Mouse (Mus musculus) adrenal gland, adult 8-10 months (tissue): ENCODE measurements around the gene Pate2. TPM values are rescaled to one million over a fixed set of nuclear protein-coding genes. Genes with fewer than 3 reads are reported as not detected.

ENCODE experiments used
- total RNA-seq, 4 experiments: library from RNA; stranded (reverse); gene quantifications; 2 replicates each; pipeline ENCODE4 v1.2.4; 2022

Gene Pate2
- total RNA-seq, 4 experiments from 2014 or later, result 0.17 to 0.46 (median 0.30) TPM; not detected in 1

Other genes with a start within 250 kb of the Pate2 start
- 10 to 100 TPM; 11.2 to 15.8 (median 12.5) TPM for gene Cdon, start 149.2 kb upstream of the Pate2 start, total RNA-seq
- gene Gm1113, start 52.0 kb upstream of the Pate2 start, total RNA-seq, result not detected
- 1 to 10 TPM; 1.2 to 2.0 (median 1.3) TPM for gene Ddx25, start 11.8 kb upstream of the Pate2 start, total RNA-seq
- 10 to 100 TPM; 12.5 to 15.0 (median 14.5) TPM for gene Pus3, start 11.7 kb upstream of the Pate2 start, total RNA-seq
- gene Hyls1, start 114 bp downstream of the Pate2 start, total RNA-seq, result 1 to 10 TPM; 4.2 to 4.8 (median 4.6) TPM
- gene Pate4, start 41.7 kb downstream of the Pate2 start, total RNA-seq, result not detected
- not detected for gene Pate3, start 77.9 kb downstream of the Pate2 start, total RNA-seq
- gene Pate1, start 117.1 kb downstream of the Pate2 start, total RNA-seq, result not detected
- gene Gm17677, start 170.8 kb downstream of the Pate2 start, total RNA-seq, result not detected
- not detected for gene Gm17727, start 207.8 kb downstream of the Pate2 start, total RNA-seq
- gene Gm27235, start 219.8 kb downstream of the Pate2 start, total RNA-seq, result not detected
- gene D730048I06Rik, start 219.8 kb downstream of the Pate2 start, total RNA-seq, result not detected